Mouse (Mus musculus): ENCODE results near the gene Prdx5.

GRCm38 (mm10) chr19:6926559-6927255 is 16.8 kb upstream of the Prdx5 start:
- no peak for TF ChIP-seq CTCF (conservative IDR thresholded peaks at IDR 0.05; ENCODE audit: insufficient read depth, insufficient read length, low read depth, low read length)
- TF ChIP-seq POLR2A (IDR thresholded peaks at IDR 0.05; ENCODE audit: low read depth, low read length): no peak
